Mouse (Mus musculus): Measurements from ENCODE around the gene Cabp1.

Cabp1 gene

DNA sequence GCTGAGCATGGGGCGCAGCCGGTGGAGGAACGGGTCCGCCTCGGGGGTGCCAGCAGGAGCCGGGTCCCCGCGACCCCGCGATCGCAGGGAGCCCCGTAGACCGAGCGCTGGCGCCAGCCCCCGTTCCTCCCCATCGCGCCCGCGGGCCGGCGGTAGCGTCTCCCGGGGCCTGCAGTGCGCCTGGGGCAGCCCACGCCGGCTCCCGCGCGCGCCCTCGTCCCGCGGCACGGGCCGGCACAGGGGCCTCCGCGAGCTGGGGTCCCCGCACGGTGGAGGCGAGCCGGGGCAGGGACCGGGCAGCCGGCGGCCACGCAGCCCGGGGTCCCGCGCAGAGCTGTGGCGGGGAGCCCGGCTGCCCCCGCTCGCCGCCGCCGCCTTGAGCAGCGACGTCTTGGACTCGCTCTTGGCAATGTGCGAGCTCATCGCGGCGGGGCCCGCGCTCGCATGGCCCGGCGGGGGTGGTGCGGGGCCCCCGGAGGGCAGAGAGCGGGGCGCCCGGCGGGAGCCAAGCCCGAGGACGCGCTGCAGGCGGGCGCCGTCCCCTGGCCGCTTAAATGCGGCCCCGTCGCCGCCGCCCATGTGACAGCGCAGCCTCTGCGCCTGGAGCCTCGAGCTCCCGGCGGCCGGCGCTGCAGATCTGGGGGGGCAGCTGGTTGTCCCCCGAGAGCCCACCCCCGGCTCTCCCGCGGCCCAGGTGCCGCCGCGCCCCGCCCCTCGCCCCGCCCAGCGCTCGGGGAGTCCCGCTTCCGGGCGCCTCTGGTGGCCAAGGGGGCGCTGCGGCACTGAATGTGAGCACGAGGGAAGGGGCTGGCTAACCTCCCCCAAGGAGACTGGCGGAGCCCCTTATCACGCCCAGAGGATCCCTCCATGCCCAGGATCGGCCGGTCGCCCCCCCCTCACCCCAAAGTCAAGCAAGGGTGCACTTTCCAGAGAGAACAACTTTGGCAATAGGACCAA is at the start of gene Cabp1:
TSS of gene Cabp1 (minus strand) at position 713 of the 957 bp plus-strand sequence.
- peak; percentile 84 for DNase-seq (ENCODE audit: low spot score)

DNA sequence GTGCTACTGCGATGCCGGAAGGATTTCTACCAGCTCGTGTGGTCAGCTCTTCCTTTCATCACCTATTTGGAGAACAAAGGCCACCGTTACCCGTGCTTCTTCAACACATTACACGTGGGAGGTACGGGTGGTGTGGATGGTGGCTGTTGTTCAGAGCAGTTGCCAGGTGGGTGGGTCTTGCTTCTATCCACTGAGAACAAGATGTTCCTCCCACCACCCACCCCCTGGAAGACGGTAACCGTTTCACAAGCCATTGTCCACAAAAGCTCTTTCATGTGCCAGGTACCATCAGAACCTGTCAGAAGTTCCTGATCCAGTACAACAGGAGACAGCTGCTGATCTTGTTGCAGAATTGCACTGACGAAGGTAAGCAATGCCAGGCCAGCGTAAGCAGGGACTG is 46.0 kb upstream of the Cabp1 start:
- no peak for DNase-seq (ENCODE audit: low spot score)

DNA sequence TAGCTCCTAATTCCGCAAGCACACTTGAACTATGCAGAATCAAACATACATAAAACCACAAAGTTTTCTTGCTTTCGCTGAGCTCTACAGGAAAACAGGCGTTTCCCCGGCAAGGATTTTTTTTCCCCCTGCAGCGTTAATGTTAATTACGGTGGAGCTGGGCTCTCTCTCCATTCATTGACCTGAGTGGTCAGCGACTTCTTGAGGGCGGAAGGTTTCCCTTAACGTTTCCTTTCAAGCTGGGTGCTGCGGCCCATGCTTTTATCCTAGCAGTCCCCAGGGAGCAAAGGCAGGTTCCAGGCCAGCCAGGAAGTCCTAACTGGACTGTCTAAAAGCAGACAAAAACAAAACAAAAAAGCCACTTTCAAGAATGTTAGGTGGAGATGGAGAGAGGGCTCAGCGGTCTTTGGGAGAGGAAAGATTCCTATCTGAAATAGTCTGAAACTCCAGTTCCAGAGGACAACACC is 44.6 kb upstream of the Cabp1 start:
- DNase-seq (ENCODE audit: low spot score), result peak; percentile 48

DNA sequence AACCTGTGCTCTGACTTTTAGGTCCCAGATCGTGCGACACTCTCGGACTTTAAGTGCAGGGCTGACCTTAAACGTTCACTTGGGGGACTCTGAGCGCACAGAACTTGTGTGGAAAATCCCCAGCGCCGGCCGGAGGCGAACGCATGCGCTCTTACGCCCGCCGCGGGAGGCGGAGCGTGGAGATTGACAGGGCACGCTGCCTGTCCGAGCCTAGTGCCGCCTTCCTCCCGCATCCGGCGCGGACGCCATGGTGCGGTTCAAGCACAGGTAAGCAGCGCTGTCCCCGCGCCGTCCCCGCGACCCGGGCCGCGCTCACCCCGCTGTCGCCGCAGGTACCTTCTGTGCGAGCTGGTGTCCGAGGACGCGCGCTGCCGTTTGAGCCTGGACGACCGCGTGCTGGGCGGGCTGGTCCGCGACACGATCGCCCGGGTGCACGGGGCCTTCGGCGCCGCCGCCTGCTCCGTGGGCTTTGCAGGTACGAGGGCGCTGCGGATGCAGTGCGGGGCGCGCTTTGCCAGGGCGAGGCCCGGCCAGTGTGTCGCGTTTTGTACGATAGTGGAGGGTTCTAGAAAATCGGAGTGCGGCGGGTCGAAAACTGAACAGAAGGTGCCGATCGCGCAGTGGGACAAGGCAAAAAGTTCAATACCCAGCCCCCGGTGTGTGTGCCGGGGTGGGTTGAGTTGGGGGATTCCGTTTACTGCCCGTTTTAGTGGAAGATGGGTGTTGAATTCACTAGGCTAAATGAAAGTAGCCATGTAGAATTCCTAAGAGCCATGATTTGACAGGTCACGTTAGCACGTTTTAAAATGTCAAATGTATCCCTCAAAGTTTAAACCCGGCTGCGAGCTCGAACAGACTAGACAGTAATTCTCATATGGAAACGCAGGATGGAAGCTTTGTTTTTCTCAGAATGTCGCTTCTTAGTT is 43.9 kb upstream of the Cabp1 start:
- peak; percentile 94 for DNase-seq (ENCODE audit: low spot score)

DNA sequence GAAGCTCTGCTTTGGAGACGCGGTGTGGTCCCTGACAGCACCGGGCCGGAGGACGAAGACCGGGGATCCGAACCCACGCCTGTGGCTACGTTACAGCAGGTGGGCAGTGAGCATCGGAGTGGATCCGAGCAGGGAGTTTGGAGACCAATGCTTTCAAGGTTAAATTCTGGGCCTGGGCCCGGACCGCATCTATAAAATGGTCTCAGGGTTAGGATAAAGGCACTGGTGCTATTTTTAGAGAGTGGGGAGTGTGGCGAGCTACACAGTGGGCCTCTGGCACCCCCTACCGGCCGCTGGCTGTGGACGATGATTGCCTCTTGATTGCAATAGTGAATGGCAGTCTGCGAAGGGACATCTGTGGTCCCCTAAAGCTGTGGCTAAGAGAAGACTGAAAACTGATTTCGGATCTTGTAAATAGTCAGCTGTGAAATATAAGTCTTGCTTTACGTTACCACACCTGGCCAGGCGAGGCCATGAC is 41.6 kb upstream of the Cabp1 start, which contains the start of gene Pop5:
TSS of gene Pop5 (plus strand) at position 51 of the 478 bp plus-strand sequence.
- DNase-seq (ENCODE audit: low spot score), result peak; percentile 94

DNA sequence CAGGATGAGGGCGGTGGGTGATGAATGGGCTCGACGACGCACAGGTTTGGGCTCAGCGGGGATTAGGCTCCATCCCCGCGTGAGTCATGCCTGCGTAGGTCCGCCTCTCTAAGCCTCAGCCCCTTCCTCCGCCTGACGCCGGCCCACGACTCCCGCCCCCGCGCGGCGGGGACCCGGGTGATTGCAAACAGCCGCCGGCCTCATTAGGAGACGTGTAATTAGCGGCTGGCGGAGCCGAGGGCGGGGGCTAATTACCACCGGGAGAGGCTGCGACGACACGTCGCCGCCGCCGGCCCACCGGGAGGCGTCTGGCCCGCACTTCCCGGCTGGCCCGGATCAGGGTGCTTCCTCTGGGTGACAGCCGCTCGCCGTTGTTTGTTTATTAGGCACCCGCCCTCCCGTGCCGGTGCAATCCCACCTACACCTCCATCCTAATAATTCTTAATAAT is 41.2 kb upstream of the Cabp1 start:
- no peak for DNase-seq (ENCODE audit: low spot score)

DNA sequence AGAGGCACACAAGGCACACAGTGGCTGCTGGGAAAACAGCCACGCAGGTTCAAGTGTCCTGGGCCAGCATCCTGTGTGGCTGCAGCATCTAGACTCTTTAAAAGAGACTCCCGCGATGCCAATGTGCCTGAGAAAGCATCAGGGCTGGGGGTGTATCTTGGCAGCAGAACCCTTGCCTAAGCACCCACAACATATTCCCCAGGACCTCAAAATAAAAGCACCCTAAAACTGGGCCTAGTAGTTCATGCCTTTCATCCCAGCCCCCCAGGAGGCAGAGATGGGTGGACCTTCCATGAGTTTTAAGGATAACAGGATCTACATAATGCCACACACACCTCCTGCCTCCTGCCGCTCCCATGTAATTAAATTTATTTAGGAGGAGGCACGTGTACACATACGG is 40.3 kb upstream of the Cabp1 start:
- DNase-seq (ENCODE audit: low spot score), result no peak

DNA sequence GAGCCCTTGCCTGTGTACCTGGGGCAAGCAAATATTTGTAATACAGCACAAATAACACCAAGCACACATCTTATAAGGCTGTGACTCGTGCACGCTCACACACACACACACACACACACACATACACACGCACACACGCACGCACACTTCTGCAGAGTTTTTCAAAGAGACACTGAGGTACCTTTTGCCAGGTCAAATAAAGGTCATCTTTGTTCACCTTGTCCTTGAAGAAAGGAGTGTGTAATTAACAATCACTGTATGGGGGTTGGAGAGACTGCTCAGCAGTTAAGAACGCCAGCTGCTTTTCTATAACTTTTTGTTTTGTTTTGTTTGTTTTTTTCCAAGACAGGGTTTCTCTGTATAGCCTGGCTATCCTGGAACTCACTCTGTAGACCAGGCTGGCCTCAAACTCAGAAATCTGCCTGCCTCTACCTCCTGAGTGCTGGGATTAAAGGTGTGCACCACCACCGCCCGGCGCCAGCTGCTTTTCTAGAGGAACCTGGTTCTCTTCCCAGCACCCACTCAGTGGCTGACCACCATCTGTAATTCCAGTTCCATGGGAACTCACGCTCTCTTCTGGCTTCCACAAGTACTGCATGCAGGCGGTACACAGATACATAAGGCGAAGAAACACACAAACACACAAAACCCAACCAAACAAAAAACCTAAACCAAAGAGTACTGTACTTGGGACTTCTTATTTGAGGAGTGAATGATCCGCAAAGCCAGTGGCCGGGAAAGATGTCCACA is 39.0 kb upstream of the Cabp1 start:
- DNase-seq (ENCODE audit: low spot score), result no peak

DNA sequence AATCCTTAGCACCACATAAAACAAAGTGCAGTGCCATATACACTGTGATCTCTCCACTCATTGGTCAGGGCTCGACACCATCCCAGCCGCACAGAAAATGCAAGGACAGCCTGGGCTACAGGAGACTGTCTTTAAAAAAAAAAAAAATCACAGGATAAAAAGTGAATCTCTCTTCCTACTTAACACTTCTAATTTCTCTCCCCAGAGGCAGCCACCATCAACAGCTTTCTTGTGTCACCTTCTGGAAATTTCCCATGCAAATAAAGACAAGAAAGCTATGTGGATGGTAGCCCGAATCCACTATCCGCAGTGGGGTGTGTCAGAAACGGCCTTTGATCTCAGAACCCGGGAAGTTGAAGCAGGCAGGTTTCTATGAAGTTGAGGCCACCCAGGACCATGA is 38.3 kb upstream of the Cabp1 start:
- no peak for DNase-seq (ENCODE audit: low spot score)

DNA sequence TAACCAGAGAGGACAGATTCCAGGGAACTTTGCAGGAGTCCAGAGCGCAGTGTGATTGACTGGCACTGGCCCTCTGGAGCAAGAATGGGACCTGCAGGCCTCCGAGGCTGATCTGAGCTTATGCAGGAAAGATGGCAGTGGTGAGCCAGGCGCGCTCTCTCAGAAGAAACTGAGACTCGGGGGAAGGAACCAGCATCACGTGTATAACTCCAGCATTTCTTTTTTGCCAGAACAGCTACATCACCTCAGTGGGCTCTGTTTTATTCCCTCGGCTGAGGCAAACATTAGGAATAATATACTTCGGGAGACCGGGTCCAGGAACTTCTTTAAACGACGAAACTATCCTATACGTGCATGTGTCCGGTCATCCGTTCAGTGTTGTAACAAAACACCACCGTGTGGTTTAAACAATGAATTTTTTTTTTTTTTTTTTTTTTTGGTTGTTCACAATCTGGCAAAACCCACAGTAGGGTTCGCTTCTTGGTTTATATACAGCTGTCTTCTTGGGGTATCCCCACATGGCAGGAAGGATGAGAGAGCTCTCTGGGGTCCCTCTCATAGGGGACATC is 37.5 kb upstream of the Cabp1 start:
- DNase-seq (ENCODE audit: low spot score), result no peak

DNA sequence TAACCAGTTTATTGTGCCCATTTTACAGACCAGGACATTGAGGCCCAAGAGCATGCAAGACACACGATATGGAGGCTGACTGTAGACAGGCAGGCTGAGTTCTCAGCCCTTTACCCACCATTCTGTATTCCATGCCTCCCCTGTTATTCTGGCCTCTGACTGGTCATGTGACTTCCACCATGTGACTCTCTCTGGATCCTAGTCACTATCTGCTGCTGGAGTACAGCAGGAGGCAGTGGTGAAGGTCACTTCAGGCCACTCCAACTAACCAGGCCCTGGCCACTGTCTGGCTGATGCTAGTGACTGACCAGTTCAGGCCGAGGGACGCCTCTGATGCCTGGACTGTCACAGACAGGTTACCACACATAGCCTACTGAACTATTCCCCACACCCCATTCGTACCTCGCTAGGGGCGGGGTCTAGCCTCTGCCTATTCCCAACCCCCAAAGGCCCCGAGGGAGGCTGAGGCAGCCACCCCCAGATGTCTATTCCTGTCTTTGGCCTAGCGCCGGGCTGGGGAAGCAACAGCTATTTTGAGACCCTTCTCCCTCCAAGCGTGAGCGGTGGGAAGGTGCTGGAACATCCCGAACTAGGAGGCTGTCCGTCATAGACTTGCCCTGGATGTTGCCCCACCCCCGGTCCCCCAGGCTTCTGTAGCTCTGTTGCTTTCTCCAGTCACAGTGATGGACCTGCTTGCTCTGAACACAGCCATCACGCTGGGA is 36.8 kb upstream of the Cabp1 start:
- no peak for DNase-seq (ENCODE audit: low spot score)

DNA sequence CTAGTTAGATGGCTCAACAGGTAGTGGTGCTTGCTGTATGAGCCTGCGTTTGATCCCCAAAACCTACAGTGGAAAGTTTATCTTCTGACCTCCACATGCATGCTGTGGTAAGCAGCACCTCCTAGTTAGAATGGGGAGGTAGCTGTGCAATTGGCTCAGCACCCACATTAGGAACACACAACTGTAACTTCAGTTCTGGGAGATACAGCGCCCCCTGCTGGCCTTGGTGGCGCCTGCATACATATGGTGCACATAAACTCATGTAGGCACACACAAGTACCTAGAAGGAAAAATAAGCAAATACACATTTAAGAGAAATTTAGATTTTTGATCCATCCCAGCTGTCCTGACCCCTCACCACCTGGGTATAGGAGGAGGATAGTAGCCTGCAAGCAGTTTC is 28.3 kb upstream of the Cabp1 start:
- DNase-seq (ENCODE audit: low spot score), result no peak

DNA sequence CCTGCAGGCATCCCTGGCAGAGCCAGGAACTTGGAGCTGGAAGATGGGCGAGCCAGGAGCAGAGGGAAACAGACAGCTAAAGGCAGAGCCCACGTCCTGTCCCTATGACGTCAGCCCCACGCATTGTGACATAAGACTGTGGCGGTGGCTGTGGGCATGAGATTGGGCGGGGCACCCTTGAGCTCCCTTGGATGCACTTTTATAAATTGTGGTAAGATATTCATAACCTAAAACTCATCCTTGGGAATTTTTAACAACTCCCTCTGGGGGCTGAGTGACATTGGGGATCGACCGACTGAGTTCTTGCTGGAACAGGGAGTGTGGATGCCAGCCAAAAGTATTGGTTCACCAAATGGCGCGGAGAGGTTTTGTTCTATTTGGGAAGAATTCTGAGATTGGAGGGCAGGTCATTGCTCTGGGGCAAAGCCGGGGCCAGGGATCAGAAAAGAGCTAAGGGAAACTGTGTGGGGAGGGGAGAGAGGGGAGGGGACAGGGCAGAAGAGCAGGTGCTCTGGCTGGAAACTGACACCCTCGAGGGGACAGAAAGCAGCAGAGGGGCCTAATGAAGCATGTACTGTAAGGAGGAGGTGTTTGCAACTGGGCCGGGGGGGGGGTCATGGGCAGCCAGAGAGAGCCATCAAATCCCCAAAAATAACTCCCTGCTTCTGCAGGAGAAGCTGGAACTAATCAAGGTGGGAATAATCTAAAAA is 26.9 kb upstream of the Cabp1 start:
- no peak for DNase-seq (ENCODE audit: low spot score)

DNA sequence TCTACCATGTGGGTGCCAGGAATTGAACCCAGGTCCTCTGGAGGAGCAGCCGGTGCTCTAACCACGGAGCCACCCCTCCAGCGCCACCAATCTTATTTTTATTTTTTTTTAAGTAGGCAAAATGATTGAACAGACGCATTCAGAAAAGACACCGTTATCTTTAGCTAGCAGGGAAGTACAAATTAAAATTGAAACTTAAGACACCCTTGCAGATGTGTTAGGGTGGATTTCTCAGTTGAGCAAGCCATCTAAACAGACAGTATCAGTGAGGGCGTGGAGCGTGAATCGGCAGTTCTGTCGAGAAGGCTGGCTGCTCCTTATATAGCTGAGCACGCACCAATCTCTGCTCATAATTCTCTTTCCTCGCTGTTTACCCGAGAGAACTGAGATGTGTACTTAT is 23.8 kb upstream of the Cabp1 start:
- no peak for DNase-seq (ENCODE audit: low spot score)

DNA sequence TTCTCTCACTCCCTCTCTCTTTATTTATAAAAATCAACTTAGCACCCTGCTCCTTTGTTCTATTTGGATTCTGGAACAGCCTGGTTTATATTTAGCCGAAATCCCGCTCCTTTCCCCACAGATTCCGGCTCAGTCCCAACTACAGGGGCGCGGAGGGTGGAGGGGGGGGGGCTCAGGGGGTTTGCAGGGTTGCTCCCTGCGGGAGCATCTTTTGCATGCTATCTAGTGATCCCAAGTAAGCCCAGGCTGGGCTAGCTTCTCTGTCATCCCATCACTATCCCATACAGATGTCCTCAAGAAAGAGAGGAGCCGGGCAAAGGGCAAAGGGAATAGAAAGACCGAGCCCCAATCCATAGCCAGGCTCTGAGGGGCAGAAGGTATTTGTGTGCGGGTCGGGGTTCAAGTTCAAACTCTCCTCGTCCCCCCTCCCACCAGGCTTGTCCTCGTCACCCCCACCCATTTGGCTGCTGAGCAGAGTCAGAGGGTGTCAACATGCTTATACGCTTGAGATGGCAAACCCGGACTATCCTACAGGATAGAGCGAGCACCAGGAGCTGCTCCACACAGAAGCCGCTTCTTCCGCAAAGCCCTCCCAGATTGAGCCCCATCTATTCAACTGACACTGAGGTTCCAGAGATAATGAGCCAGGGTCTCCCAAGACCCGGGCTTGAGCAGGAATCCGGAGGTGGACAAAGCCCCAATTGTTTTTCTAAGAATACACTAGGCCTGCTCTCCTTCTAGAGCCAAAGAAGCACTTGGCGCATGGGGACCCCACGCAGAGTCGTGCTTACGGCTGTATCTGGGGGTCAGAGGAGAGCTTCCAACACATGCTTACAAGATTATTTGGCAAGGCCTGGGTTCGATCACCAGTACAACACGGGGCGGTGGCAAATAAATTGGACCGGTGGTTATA is 21.3 kb upstream of the Cabp1 start:
- no peak for DNase-seq (ENCODE audit: low spot score)

DNA sequence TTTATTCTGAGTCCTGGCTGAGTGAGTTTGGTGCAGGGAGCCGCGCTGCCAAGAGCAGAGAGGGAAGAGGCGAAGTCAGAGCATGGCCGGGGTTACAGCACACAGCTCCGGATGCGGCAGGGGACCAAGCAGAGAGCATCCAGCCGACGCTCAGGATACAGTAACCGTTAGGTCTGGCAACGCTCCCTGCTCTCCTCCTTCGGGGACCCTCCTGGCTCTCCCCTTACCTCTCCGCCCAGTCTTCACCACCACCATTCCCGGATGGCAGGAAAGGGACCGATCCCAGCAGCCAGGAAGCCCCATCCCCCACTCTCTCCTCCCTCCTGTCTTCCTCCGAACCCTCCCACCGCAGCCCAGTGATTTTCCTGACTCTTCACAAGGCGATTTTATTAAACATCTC is 20.7 kb upstream of the Cabp1 start:
- peak; percentile 77 for DNase-seq (ENCODE audit: low spot score)

DNA sequence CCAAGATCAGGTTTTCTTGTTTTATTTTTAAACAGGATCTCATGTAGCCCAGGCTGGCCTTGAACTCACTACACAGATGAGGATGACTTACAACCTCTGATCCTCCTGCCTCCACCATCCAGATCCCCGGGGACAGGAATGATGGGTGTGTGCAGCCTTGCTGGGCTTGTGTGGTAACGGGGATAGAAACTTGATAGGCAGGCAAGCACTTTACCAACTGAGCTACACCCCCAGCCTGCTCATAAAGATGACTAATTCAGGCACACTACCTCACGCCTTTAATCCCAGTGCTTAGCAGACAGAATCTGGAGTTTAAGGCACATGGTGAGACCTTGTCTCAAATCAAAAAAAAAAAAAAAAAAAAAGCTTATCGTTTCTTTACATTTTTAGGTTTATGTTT is 18.7 kb upstream of the Cabp1 start:
- DNase-seq (ENCODE audit: low spot score), result no peak

DNA sequence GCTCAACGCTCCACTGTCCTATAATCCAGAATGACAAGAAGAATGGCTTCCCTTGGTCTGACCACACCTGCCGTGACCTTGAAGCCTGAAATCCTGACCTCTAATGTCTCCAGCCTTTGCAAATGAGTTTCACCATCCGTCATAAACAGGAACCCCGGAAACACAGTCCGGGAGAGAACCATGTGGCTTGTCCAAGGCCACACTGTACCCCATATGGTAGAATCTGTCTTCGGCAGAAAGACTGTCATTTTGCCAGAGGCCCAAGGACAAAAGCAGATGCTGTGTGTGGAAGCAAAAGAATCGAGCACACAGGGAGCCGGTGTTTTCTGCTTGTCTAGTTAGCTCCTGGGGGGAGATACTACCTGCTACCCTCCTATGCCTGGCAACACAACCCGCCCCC is 18.3 kb upstream of the Cabp1 start:
- DNase-seq (ENCODE audit: low spot score), result no peak

DNA sequence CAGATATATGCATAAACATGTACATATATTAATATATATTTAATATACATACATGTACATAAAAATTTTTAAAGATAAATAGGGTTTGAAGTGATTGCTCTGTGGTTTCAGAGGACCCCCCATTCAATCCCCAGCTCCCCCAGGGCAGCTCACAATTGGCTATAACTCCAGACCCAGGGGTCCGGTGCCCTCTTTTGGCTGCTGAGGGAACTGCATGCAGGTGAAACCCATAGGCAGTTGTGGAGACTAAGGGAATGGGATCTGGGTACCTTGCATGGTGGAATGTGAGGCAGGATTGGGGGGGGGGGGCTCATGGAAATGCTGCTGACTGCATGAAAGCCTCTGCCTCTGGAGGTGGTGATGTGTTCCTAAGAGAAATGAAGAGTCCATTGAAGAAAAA is 16.2 kb upstream of the Cabp1 start:
- DNase-seq (ENCODE audit: low spot score), result peak; percentile 66

Data from embryo, embryonic 10.5 days (tissue).